Mouse (Mus musculus): Measurements from ENCODE around the gene Sash3.

DNA sequence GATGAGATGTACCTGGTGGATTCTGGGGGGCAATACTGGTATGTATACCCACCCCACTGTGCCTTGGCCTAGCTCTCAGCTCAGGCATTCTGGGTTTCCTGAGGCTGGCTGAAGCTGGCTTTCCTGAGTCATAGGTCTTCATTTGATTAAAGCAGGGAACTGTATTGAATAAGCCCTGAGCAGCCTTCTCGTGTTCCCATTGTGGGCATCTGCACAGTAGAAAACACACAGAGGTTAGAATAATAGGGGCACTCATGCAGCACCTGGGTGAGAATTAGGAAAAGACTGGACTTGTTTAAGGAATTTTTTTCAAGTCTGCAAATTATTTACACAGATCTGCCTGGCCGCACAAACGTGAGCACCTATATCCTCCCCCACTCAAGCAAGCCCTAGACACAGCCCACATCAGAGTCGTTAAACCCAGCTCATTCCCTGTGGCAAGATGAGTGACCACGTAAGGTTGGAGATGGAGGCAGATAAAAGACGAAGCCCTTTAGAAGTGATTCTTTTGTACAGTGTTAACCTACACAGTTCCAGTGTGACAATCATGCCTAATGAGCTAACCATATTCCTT is 19.2 kb upstream of the Sash3 start:
- TF ChIP-seq SRF (IDR thresholded peaks at IDR 0.05; ENCODE audit: control insufficient read depth, insufficient read length, low read depth) = no peak
- TF ChIP-seq POLR2AphosphoS2 (IDR thresholded peaks at IDR 0.05; ENCODE audit: insufficient read length, low read depth) = no peak
